Mouse (Mus musculus): ENCODE results near the gene Eml6. TPM values are rescaled to one million over a fixed set of nuclear protein-coding genes. Genes with fewer than 3 reads are reported as not detected.
A peak's percentile ranks its signal among the peaks of the same experiment; 100 is the strongest.

Eml6 gene
- polyA plus RNA-seq, 1 experiment from 2014 or later: 0.84 TPM

GRCm38 (mm10) chr11:29748750-29749467, 276.9 kb downstream of the Eml6 start:
- WGBS: 91% methylated on average over 8 of the region's 8 CpGs
- Histone ChIP-seq H3K4me3 (ENCODE audit: control insufficient read depth in 1 of 2, insufficient read depth in 1 of 2, low read depth in 1 of 2, low read length in 2 of 2) (no peak overlapping the region), H3K4me1 (ENCODE audit: control insufficient read depth in 2 of 2, insufficient read depth in 2 of 2, low read length in 2 of 2) (peaks cover 0 to 2% of the 10 kb centered on the region in 2 experiments; a peak in 1 of 4 replicates), H3K36me3 (ENCODE audit: control insufficient read depth, insufficient read depth, low read length) (peaks cover 31% of the 10 kb centered on the region), H3K27me3 (ENCODE audit: control insufficient read depth, insufficient read depth, low read length) (no peaks in the 10 kb centered on the region), H3K9me3 (ENCODE audit: control insufficient read depth, low read length) (no peaks in the 10 kb centered on the region), H3K27ac (replicated peaks in 1 of 2; ENCODE audit: control insufficient read depth in 1 of 2, insufficient read depth in 1 of 2, low read depth in 2 of 2, low read length in 2 of 2) (no peak overlapping the region), H3K4me2 (ENCODE audit: low read length) (no peak overlapping the region), H3K9ac (ENCODE audit: low read length) (no peak overlapping the region)
- ATAC-seq (ENCODE audit: insufficient number of reproducible peaks, insufficient read depth, low FRiP score, low read depth): no peak

GRCm38 (mm10) chr11:29747881-29748280, 278.0 kb downstream of the Eml6 start:
- Histone ChIP-seq H3K4me2 (ENCODE audit: low read length) (no peak overlapping the region), H3K4me3 (ENCODE audit: control insufficient read depth in 1 of 2, insufficient read depth in 1 of 2, low read depth in 1 of 2, low read length in 2 of 2) (no peak overlapping the region), H3K4me1 (ENCODE audit: control insufficient read depth in 2 of 2, insufficient read depth in 2 of 2, low read length in 2 of 2) (peaks cover 0 to 2% of the 10 kb centered on the region in 2 experiments; a peak in 1 of 4 replicates), H3K9ac (ENCODE audit: low read length) (no peak overlapping the region), H3K9me3 (ENCODE audit: control insufficient read depth, low read length) (no peaks in the 10 kb centered on the region), H3K27ac (replicated peaks in 1 of 2; ENCODE audit: control insufficient read depth in 1 of 2, insufficient read depth in 1 of 2, low read depth in 2 of 2, low read length in 2 of 2) (no peak overlapping the region), H3K36me3 (ENCODE audit: control insufficient read depth, insufficient read depth, low read length) (peaks cover 41% of the 10 kb centered on the region), H3K27me3 (ENCODE audit: control insufficient read depth, insufficient read depth, low read length) (no peaks in the 10 kb centered on the region)
- no peak for ATAC-seq (ENCODE audit: insufficient number of reproducible peaks, insufficient read depth, low FRiP score, low read depth)
- 52% methylated on average over 1 of the region's 1 CpGs for WGBS

GRCm38 (mm10) chr11:29747365-29747764, 278.5 kb downstream of the Eml6 start:
- ATAC-seq (ENCODE audit: insufficient number of reproducible peaks, insufficient read depth, low FRiP score, low read depth): no peak
- Histone ChIP-seq H3K4me1 (ENCODE audit: control insufficient read depth in 2 of 2, insufficient read depth in 2 of 2, low read length in 2 of 2) (peaks cover 0 to 2% of the 10 kb centered on the region in 2 experiments; a peak in 1 of 4 replicates), H3K9me3 (ENCODE audit: control insufficient read depth, low read length) (no peaks in the 10 kb centered on the region), H3K4me2 (ENCODE audit: low read length) (no peak overlapping the region), H3K27ac (replicated peaks in 1 of 2; ENCODE audit: control insufficient read depth in 1 of 2, insufficient read depth in 1 of 2, low read depth in 2 of 2, low read length in 2 of 2) (0 out of 4 replicates have a peak overlapping the region, but pooled peaks of 1 of the 2 experiments have one; percentile 3), H3K27me3 (ENCODE audit: control insufficient read depth, insufficient read depth, low read length) (no peaks in the 10 kb centered on the region), H3K4me3 (ENCODE audit: control insufficient read depth in 1 of 2, insufficient read depth in 1 of 2, low read depth in 1 of 2, low read length in 2 of 2) (no peak overlapping the region), H3K36me3 (ENCODE audit: control insufficient read depth, insufficient read depth, low read length) (peaks cover 46% of the 10 kb centered on the region), H3K9ac (ENCODE audit: low read length) (no peak overlapping the region)
- 88% methylated on average over 3 of the region's 3 CpGs for WGBS

GRCm38 (mm10) chr11:29746203-29746602, 279.6 kb downstream of the Eml6 start:
- H3K27me3 ChIP-seq (ENCODE audit: control insufficient read depth, insufficient read depth, low read length): no peaks in the 10 kb centered on the region
- no peak overlapping the region; a peak in 1 of 4 replicates for H3K27ac ChIP-seq (replicated peaks in 1 of 2; ENCODE audit: control insufficient read depth in 1 of 2, insufficient read depth in 1 of 2, low read depth in 2 of 2, low read length in 2 of 2)
- no peak for ATAC-seq (ENCODE audit: insufficient number of reproducible peaks, insufficient read depth, low FRiP score, low read depth)
- no peak overlapping the region for H3K4me3 ChIP-seq (ENCODE audit: control insufficient read depth in 1 of 2, insufficient read depth in 1 of 2, low read depth in 1 of 2, low read length in 2 of 2)
- no peak overlapping the region for H3K4me2 ChIP-seq (ENCODE audit: low read length)
- H3K9ac ChIP-seq (ENCODE audit: low read length): no peak overlapping the region
- H3K36me3 ChIP-seq (ENCODE audit: control insufficient read depth, insufficient read depth, low read length): peaks cover 55% of the 10 kb centered on the region
- H3K9me3 ChIP-seq (ENCODE audit: control insufficient read depth, low read length): no peaks in the 10 kb centered on the region
- H3K4me1 ChIP-seq (ENCODE audit: control insufficient read depth in 2 of 2, insufficient read depth in 2 of 2, low read length in 2 of 2): peaks cover 0 to 2% of the 10 kb centered on the region in 2 experiments; a peak in 1 of 4 replicates
- WGBS: 82% methylated on average over 9 of the region's 9 CpGs

- H3K4me1 ChIP-seq (ENCODE audit: control insufficient read depth in 2 of 2, insufficient read depth in 2 of 2, low read length in 2 of 2): no peaks in the 10 kb centered on the region
- H3K9ac ChIP-seq (ENCODE audit: low read length): no peak overlapping the region
- H3K9me3 ChIP-seq (ENCODE audit: control insufficient read depth, low read length): no peaks in the 10 kb centered on the region
- no peaks in the 10 kb centered on the region for H3K27me3 ChIP-seq (ENCODE audit: control insufficient read depth, insufficient read depth, low read length)
- ATAC-seq (ENCODE audit: insufficient number of reproducible peaks, insufficient read depth, low FRiP score, low read depth): no peak
- no peak overlapping the region for H3K4me3 ChIP-seq (ENCODE audit: control insufficient read depth in 1 of 2, insufficient read depth in 1 of 2, low read depth in 1 of 2, low read length in 2 of 2)
- 71% methylated on average over 2 of the region's 2 CpGs for WGBS
- H3K4me2 ChIP-seq (ENCODE audit: low read length): no peak overlapping the region
- H3K27ac ChIP-seq (replicated peaks in 1 of 2; ENCODE audit: control insufficient read depth in 1 of 2, insufficient read depth in 1 of 2, low read depth in 2 of 2, low read length in 2 of 2): no peak overlapping the region; a peak in 1 of 4 replicates
- H3K36me3 ChIP-seq (ENCODE audit: control insufficient read depth, insufficient read depth, low read length): peaks cover 59% of the 10 kb centered on the region
Measured at GRCm38 (mm10) chr11:29745513-29745912, 280.3 kb downstream of the Eml6 start.

GRCm38 (mm10) chr11:29744760-29745430, 280.9 kb downstream of the Eml6 start:
- no peaks in the 10 kb centered on the region for H3K27me3 ChIP-seq (ENCODE audit: control insufficient read depth, insufficient read depth, low read length)
- H3K27ac ChIP-seq (replicated peaks in 1 of 2; ENCODE audit: control insufficient read depth in 1 of 2, insufficient read depth in 1 of 2, low read depth in 2 of 2, low read length in 2 of 2): 0 out of 4 replicates have a peak overlapping the region, but pooled peaks of 1 of the 2 experiments have one; percentile 28
- no peak overlapping the region for H3K4me2 ChIP-seq (ENCODE audit: low read length)
- no peak overlapping the region for H3K9ac ChIP-seq (ENCODE audit: low read length)
- H3K9me3 ChIP-seq (ENCODE audit: control insufficient read depth, low read length): no peaks in the 10 kb centered on the region
- peaks cover 60% of the 10 kb centered on the region for H3K36me3 ChIP-seq (ENCODE audit: control insufficient read depth, insufficient read depth, low read length)
- H3K4me3 ChIP-seq (ENCODE audit: control insufficient read depth in 1 of 2, insufficient read depth in 1 of 2, low read depth in 1 of 2, low read length in 2 of 2): no peak overlapping the region
- ATAC-seq (ENCODE audit: insufficient number of reproducible peaks, insufficient read depth, low FRiP score, low read depth): no peak
- WGBS: 94% methylated on average over 5 of the region's 5 CpGs
- H3K4me1 ChIP-seq (ENCODE audit: control insufficient read depth in 2 of 2, insufficient read depth in 2 of 2, low read length in 2 of 2): no peaks in the 10 kb centered on the region

- peaks cover 3 to 15% of the 10 kb centered on the region in 2 experiments for H3K4me1 ChIP-seq (ENCODE audit: control insufficient read depth in 2 of 2, insufficient read depth in 2 of 2, low read length in 2 of 2)
- no peak overlapping the region for H3K27ac ChIP-seq (replicated peaks in 1 of 2; ENCODE audit: control insufficient read depth in 1 of 2, insufficient read depth in 1 of 2, low read depth in 2 of 2, low read length in 2 of 2)
- no peaks in the 10 kb centered on the region for H3K9me3 ChIP-seq (ENCODE audit: control insufficient read depth, low read length)
- no peak overlapping the region for H3K4me3 ChIP-seq (ENCODE audit: control insufficient read depth in 1 of 2, insufficient read depth in 1 of 2, low read depth in 1 of 2, low read length in 2 of 2)
- no peak for ATAC-seq (ENCODE audit: insufficient number of reproducible peaks, insufficient read depth, low FRiP score, low read depth)
- no peaks in the 10 kb centered on the region for H3K27me3 ChIP-seq (ENCODE audit: control insufficient read depth, insufficient read depth, low read length)
- H3K36me3 ChIP-seq (ENCODE audit: control insufficient read depth, insufficient read depth, low read length): peaks cover 68% of the 10 kb centered on the region
- no peak overlapping the region for H3K4me2 ChIP-seq (ENCODE audit: low read length)
- no peak overlapping the region for H3K9ac ChIP-seq (ENCODE audit: low read length)
- WGBS: 80% methylated on average over 2 of the region's 2 CpGs
Measured at GRCm38 (mm10) chr11:29739752-29740151, 286.1 kb downstream of the Eml6 start.

All from heart, embryonic 14.5 days (tissue).